In the genomic region with DNA sequence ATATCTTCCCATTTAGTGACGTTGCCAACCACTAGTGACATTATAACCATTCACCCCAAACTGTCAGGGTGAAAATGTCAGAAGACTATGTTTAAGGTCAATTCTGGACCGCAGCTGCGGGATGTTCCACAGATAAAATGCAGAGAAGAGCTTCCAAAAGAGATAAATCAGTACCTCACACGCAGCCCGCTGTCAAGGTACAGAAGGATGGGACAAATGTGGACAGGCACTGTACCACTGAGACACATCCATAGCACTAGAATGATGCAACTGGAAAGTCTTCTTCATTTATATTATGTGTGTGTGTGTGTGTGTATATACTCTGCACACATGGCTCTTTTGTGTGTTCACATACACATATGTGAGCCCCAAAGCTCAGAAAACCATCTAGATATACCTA, we compare ENCODE assay signal across 19 mouse cellular contexts. TPM values are rescaled to one million over a fixed set of nuclear protein-coding genes. Genes with fewer than 3 reads are reported as not detected.
"Had no signal": no experiment of that assay in that cellular context is flagged by ENCODE, and none has a peak within 500 bp of the region (broad histone marks: within the 10 kb centered on the region; RNA-seq: fewer than 3 reads in every experiment).

No protein-coding gene starts in this region.

- H3K27ac ChIP-seq: liver, embryonic 15.5 days; lung, embryonic 15.5 days; macrophage; midbrain, embryonic 12.5 days; midbrain, embryonic 15.5 days; neural tube, embryonic 12.5 days had no signal

- H3K4me3 ChIP-seq: liver, embryonic 15.5 days; lung, embryonic 15.5 days; megakaryocyte, embryonic 14.5 days; midbrain, embryonic 12.5 days; midbrain, embryonic 15.5 days; neural tube, embryonic 12.5 days had no signal

- DNase-seq: liver, postnatal 0 days; lung, adult 2 months; lung, postnatal 14 days; lung, postnatal 36 days; right cerebral cortex, postnatal 14 days; thymus, adult 18-20 months; thymus, postnatal 14 days; thymus, postnatal 36 days had no signal

RNA-seq across cellular contexts. Expression of a gene that starts 49.9 kb away (rescaled TPM):
- total RNA-seq: megakaryocyte progenitor cell, adult 5-6 weeks; midbrain, postnatal 0 days; monocyte, adult 5-6 weeks; neutrophil, adult 5-6 weeks had no signal
